Mouse (Mus musculus): ENCODE measurements around the gene Cask. TPM values are rescaled to one million over a fixed set of nuclear protein-coding genes. Genes with fewer than 3 reads are reported as not detected.
A peak's percentile ranks its signal among the peaks of the same experiment; 100 is the strongest.

The Cask gene
- polyA plus RNA-seq, 1 experiment from 2014 or later = 5.0 TPM

DNA sequence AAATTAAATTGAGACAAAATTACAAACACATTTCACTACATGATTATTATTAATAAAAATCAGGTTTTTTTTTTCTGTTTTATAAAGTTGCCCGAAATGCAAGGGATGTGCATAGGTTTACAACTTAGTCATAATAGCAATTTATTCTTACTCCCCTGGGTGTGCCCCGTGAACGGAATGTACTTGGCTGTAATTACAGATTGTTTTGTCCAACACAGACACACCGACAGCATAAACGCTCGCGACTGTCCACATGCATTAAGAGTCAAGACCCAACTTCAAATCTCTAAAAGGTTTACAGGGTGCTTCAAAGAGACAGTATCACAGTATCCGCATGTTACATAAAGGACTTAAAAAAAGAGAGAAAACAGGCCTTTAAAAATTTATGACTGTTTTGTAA lies 329.9 kb downstream of the Cask start:
- no peak overlapping the region for H3K4me2 ChIP-seq (ENCODE audit: low read depth, low read length)
- ATAC-seq (replicated peaks; ENCODE audit: extremely low read depth, insufficient read depth, low FRiP score) = no peak
- H3K9me3 ChIP-seq (replicated peaks; ENCODE audit: control insufficient read depth, low read length) = no peaks in the 10 kb centered on the region
- no peaks in the 10 kb centered on the region for H3K36me3 ChIP-seq (ENCODE audit: control insufficient read depth, insufficient read depth)
- peaks cover 12% of the 10 kb centered on the region; the same call in 1 of the 2 replicates for H3K27me3 ChIP-seq (ENCODE audit: control insufficient read depth, insufficient read depth, low read length)
- H3K4me1 ChIP-seq (ENCODE audit: control insufficient read depth, insufficient read depth, low read length) = peaks cover 10% of the 10 kb centered on the region
- no peak overlapping the region for H3K9ac ChIP-seq (ENCODE audit: low read length)
- H3K27ac ChIP-seq (ENCODE audit: low read length) = no peak overlapping the region
- no peak overlapping the region for H3K4me3 ChIP-seq (ENCODE audit: low read length)
- WGBS = 87% methylated on average over 8 of the region's 8 CpGs

- Histone ChIP-seq H3K9me3 (replicated peaks; ENCODE audit: control insufficient read depth, low read length) (no peaks in the 10 kb centered on the region), H3K27me3 (ENCODE audit: control insufficient read depth, insufficient read depth, low read length) (peaks cover 12% of the 10 kb centered on the region; the same call in 1 of the 2 replicates), H3K9ac (ENCODE audit: low read length) (no peak overlapping the region), H3K27ac (ENCODE audit: low read length) (no peak overlapping the region), H3K4me3 (ENCODE audit: low read length) (no peak overlapping the region), H3K36me3 (ENCODE audit: control insufficient read depth, insufficient read depth) (no peaks in the 10 kb centered on the region), H3K4me1 (ENCODE audit: control insufficient read depth, insufficient read depth, low read length) (peaks cover 10% of the 10 kb centered on the region), H3K4me2 (ENCODE audit: low read depth, low read length) (no peak overlapping the region)
- ATAC-seq (replicated peaks; ENCODE audit: extremely low read depth, insufficient read depth, low FRiP score) = no peak
- 85% methylated on average over 4 of the region's 4 CpGs for WGBS
Observed at GRCm38 (mm10) chrX:13520566-13520965, 330.6 kb downstream of the Cask start.

GRCm38 (mm10) chrX:13519408-13519783 lies 331.8 kb downstream of the Cask start:
- Histone ChIP-seq H3K27ac (ENCODE audit: low read length) (no peak overlapping the region), H3K36me3 (ENCODE audit: control insufficient read depth, insufficient read depth) (no peaks in the 10 kb centered on the region), H3K27me3 (ENCODE audit: control insufficient read depth, insufficient read depth, low read length) (peaks cover 6% of the 10 kb centered on the region; the same call in 1 of the 2 replicates), H3K4me2 (ENCODE audit: low read depth, low read length) (no peak overlapping the region), H3K9me3 (replicated peaks; ENCODE audit: control insufficient read depth, low read length) (no peaks in the 10 kb centered on the region), H3K9ac (ENCODE audit: low read length) (no peak overlapping the region), H3K4me1 (ENCODE audit: control insufficient read depth, insufficient read depth, low read length) (peaks cover 10% of the 10 kb centered on the region), H3K4me3 (ENCODE audit: low read length) (no peak overlapping the region)
- WGBS = 37% methylated on average over 5 of the region's 5 CpGs
- ATAC-seq (replicated peaks; ENCODE audit: extremely low read depth, insufficient read depth, low FRiP score) = no peak; the same call in 1 of the 2 replicates

DNA sequence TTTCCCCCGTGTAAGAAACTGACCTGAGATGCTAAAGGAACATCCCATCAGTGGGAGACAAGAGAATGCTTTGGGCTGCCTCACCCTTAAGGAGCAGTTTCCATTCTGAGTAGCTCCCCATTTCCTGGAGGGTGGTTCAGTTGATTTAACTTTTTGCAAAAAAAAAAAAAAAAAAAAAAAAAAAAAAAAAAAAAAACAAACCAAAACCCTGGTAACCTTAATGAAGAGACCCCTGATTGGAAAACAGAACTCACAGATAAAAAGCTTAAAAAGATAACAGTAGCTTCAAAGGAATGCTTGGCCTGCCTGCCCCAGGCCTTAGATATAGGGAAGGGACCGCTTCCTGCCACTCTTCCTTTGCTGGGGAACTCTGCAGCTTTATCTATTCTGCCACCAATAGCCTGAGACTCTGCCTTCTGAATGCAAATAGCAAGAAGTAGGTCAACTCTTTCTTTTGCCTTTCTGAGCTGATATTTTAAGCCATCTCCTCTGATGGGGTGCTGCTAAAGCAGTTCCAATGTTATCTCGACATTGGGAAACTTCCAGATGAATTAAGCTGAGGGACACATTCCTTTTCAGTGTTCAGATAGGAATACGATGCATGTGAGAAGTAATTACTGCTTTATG lies 332.3 kb downstream of the Cask start:
- Histone ChIP-seq H3K36me3 (ENCODE audit: control insufficient read depth, insufficient read depth) (no peaks in the 10 kb centered on the region), H3K4me2 (ENCODE audit: low read depth, low read length) (no peak overlapping the region), H3K9ac (ENCODE audit: low read length) (no peak overlapping the region), H3K27me3 (ENCODE audit: control insufficient read depth, insufficient read depth, low read length) (peaks cover 2% of the 10 kb centered on the region; the same call in 1 of the 2 replicates), H3K27ac (ENCODE audit: low read length) (no peak overlapping the region), H3K4me3 (ENCODE audit: low read length) (no peak overlapping the region), H3K4me1 (ENCODE audit: control insufficient read depth, insufficient read depth, low read length) (peaks cover 10% of the 10 kb centered on the region), H3K9me3 (replicated peaks; ENCODE audit: control insufficient read depth, low read length) (no peaks in the 10 kb centered on the region)
- 0 out of 2 replicates have a peak, but pooled peaks have one; percentile 28 for ATAC-seq (replicated peaks; ENCODE audit: extremely low read depth, insufficient read depth, low FRiP score)
- WGBS = 44% methylated on average over 4 of the region's 4 CpGs

DNA sequence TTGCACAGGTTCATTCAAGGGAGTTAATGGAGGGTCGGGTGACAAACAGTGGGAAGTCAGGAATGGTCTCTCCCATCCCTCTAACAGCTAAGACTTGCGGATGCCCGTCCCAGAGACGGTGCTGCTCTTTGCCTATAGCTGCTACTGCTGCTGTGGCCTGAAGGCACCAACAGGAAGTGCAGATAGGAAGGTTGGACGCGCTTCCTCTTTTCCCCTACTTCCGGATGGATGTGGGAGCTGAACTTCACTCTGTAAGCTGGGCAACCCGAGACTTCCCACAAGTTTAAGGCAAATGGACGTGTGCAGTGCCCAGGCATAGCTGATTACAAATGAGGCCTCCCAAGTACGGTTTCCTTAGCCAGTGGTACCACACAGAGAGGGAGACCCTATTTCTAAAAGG lies 333.1 kb downstream of the Cask start:
- no peak overlapping the region for H3K4me3 ChIP-seq (ENCODE audit: low read length)
- H3K4me1 ChIP-seq (ENCODE audit: control insufficient read depth, insufficient read depth, low read length) = peaks cover 10% of the 10 kb centered on the region
- 60% methylated on average over 10 of the region's 10 CpGs for WGBS
- H3K4me2 ChIP-seq (ENCODE audit: low read depth, low read length) = no peak overlapping the region
- H3K36me3 ChIP-seq (ENCODE audit: control insufficient read depth, insufficient read depth) = no peaks in the 10 kb centered on the region
- no peak overlapping the region for H3K9ac ChIP-seq (ENCODE audit: low read length)
- H3K9me3 ChIP-seq (replicated peaks; ENCODE audit: control insufficient read depth, low read length) = no peaks in the 10 kb centered on the region
- H3K27me3 ChIP-seq (ENCODE audit: control insufficient read depth, insufficient read depth, low read length) = peaks cover 2% of the 10 kb centered on the region; the same call in 1 of the 2 replicates
- no peak for ATAC-seq (replicated peaks; ENCODE audit: extremely low read depth, insufficient read depth, low FRiP score)
- H3K27ac ChIP-seq (ENCODE audit: low read length) = no peak overlapping the region

- Histone ChIP-seq H3K9ac (ENCODE audit: low read length) (no peak overlapping the region), H3K27me3 (ENCODE audit: control insufficient read depth, insufficient read depth, low read length) (no peaks in the 10 kb centered on the region; the same call in 1 of the 2 replicates), H3K9me3 (replicated peaks; ENCODE audit: control insufficient read depth, low read length) (no peaks in the 10 kb centered on the region), H3K27ac (ENCODE audit: low read length) (no peak overlapping the region; the same call in 1 of the 2 replicates), H3K4me1 (ENCODE audit: control insufficient read depth, insufficient read depth, low read length) (peaks cover 10% of the 10 kb centered on the region), H3K4me3 (ENCODE audit: low read length) (no peak overlapping the region), H3K36me3 (ENCODE audit: control insufficient read depth, insufficient read depth) (no peaks in the 10 kb centered on the region), H3K4me2 (ENCODE audit: low read depth, low read length) (no peak overlapping the region)
- ATAC-seq (replicated peaks; ENCODE audit: extremely low read depth, insufficient read depth, low FRiP score) = no peak
- WGBS = 81% methylated on average over 6 of the region's 6 CpGs
Observed at GRCm38 (mm10) chrX:13516451-13516850, 334.7 kb downstream of the Cask start.

DNA sequence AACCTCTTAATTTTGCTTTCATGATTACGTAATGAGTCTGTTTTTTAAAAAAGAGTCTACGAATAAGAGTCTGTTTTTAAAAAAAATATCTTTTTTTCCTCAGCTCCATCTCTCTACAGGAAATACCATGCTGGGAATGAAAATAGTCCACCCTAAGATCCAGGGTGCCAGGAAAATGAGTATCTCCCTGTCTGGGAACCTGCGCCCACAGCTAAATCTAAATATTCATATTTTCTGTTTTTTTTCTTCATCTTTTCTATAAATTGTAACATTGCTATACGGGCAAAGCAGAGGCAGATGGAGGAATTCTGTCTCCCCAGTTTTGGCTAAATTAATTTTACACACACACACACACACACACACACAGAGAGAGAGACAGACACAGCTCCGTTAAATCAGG lies 337.3 kb downstream of the Cask start:
- peaks cover under 1% of the 10 kb centered on the region; the same call in 1 of the 2 replicates for H3K4me1 ChIP-seq (ENCODE audit: control insufficient read depth, insufficient read depth, low read length)
- no peaks in the 10 kb centered on the region for H3K9me3 ChIP-seq (replicated peaks; ENCODE audit: control insufficient read depth, low read length)
- H3K27ac ChIP-seq (ENCODE audit: low read length) = no peak overlapping the region
- H3K9ac ChIP-seq (ENCODE audit: low read length) = no peak overlapping the region
- WGBS = 84% methylated on average over 5 of the region's 5 CpGs
- H3K4me2 ChIP-seq (ENCODE audit: low read depth, low read length) = no peak overlapping the region
- H3K27me3 ChIP-seq (ENCODE audit: control insufficient read depth, insufficient read depth, low read length) = no peaks in the 10 kb centered on the region; the same call in 1 of the 2 replicates
- no peaks in the 10 kb centered on the region for H3K36me3 ChIP-seq (ENCODE audit: control insufficient read depth, insufficient read depth)
- H3K4me3 ChIP-seq (ENCODE audit: low read length) = no peak overlapping the region
- ATAC-seq (replicated peaks; ENCODE audit: extremely low read depth, insufficient read depth, low FRiP score) = no peak

DNA sequence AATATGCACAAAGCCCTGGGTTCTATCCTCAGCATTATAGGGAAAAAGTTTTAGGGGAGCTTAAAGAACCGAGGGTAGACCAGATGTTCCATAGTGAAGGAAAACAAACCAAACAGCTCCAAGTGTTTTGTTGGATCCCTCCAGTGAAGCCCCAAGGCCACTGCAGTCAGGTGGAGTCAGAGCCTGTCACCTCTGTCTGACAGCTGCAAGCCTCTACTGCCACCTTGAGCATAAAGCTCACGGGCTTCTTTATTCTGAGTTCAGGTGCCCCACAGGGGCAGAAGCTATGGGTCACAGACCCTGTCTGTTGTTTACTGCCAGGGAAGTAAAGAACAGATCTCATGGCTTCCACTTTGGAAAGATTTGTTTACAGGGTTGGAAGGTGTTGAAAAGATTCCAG lies 338.0 kb downstream of the Cask start:
- Histone ChIP-seq H3K4me2 (ENCODE audit: low read depth, low read length) (no peak overlapping the region), H3K4me3 (ENCODE audit: low read length) (no peak overlapping the region), H3K27ac (ENCODE audit: low read length) (no peak overlapping the region), H3K36me3 (ENCODE audit: control insufficient read depth, insufficient read depth) (no peaks in the 10 kb centered on the region), H3K27me3 (ENCODE audit: control insufficient read depth, insufficient read depth, low read length) (no peaks in the 10 kb centered on the region; the same call in 1 of the 2 replicates), H3K9ac (ENCODE audit: low read length) (no peak overlapping the region), H3K9me3 (replicated peaks; ENCODE audit: control insufficient read depth, low read length) (no peaks in the 10 kb centered on the region), H3K4me1 (ENCODE audit: control insufficient read depth, insufficient read depth, low read length) (no peaks in the 10 kb centered on the region)
- WGBS = 39% methylated on average over 2 of the region's 2 CpGs
- no peak for ATAC-seq (replicated peaks; ENCODE audit: extremely low read depth, insufficient read depth, low FRiP score)

- H3K27ac ChIP-seq (ENCODE audit: low read length) = no peak overlapping the region
- 55% methylated on average over 2 of the region's 2 CpGs for WGBS
Observed at GRCm38 (mm10) chrX:13506376-13506775, 344.8 kb downstream of the Cask start.

More at GRCm38 (mm10) chrX:13506376-13506775, 344.8 kb downstream of the Cask start:
- Histone ChIP-seq H3K27me3 (ENCODE audit: control insufficient read depth, insufficient read depth, low read length) (peaks cover 3% of the 10 kb centered on the region; the same call in 1 of the 2 replicates), H3K9me3 (replicated peaks; ENCODE audit: control insufficient read depth, low read length) (no peaks in the 10 kb centered on the region), H3K4me2 (ENCODE audit: low read depth, low read length) (no peak overlapping the region), H3K4me1 (ENCODE audit: control insufficient read depth, insufficient read depth, low read length) (no peaks in the 10 kb centered on the region), H3K9ac (ENCODE audit: low read length) (no peak overlapping the region), H3K4me3 (ENCODE audit: low read length) (no peak overlapping the region), H3K36me3 (ENCODE audit: control insufficient read depth, insufficient read depth) (no peaks in the 10 kb centered on the region)
- ATAC-seq (replicated peaks; ENCODE audit: extremely low read depth, insufficient read depth, low FRiP score) = no peak; the same call in 1 of the 2 replicates
